29 mouse cellular contexts compared by ENCODE assay signal in the genomic region with DNA sequence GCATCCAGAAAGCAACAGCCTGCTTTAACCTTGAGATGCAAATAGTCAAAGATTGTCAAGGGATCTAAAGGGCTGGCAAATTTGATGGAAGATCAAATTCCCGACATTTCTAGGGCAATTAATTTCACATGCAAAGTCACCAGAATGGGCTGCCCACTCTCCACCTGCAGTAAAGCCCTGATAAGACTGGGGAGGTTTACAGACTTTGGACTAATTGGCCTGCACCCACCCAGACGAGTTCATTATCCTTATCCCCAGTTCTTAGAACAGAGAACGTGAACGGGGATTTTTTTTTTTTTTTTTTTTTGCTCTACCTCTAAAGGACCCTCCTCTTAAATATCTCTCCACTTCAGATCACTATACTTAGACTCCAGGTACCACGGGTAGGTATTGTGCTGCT. TPM values are rescaled to one million over a fixed set of nuclear protein-coding genes. Genes with fewer than 3 reads are reported as not detected.
DNase-seq lines count a peak whose midpoint lies in the region; ATAC-seq and TF ChIP-seq lines count a peak whose summit lies in the region.
"Had no signal": no experiment of that assay in that cellular context is flagged by ENCODE, and none has a peak within 500 bp of the region (broad histone marks: within the 10 kb centered on the region; RNA-seq: fewer than 3 reads in every experiment).

No protein-coding gene starts in this region.

- peaks cover 79% of the 10 kb centered on the region for H3K4me1 ChIP-seq in megakaryocyte, embryonic 14.5 days
- H3K4me1 ChIP-seq in intestine, embryonic 15.5 days (replicated peaks): 0 out of 2 replicates have a peak, but pooled peaks cover 2% of the 10 kb centered on the region
- H3K4me1 ChIP-seq in liver, embryonic 12.5 days: peaks cover 80% of the 10 kb centered on the region
- peaks cover 61% of the 10 kb centered on the region for H3K4me1 ChIP-seq in liver, postnatal 0 days (ENCODE audit: insufficient read depth)
- H3K4me1 ChIP-seq: embryonic facial prominence, embryonic 15.5 days; forebrain, embryonic 12.5 days; heart, embryonic 15.5 days; midbrain, embryonic 12.5 days; neural tube, embryonic 13.5 days had no signal

- peak overlapping the region; percentile 90 for H3K4me3 ChIP-seq in megakaryocyte, embryonic 14.5 days (replicated peaks)
- H3K4me3 ChIP-seq in intestine, embryonic 15.5 days (replicated peaks): no peak overlapping the region
- no peak overlapping the region for H3K4me3 ChIP-seq in liver, embryonic 12.5 days
- H3K4me3 ChIP-seq in liver, postnatal 0 days (ENCODE audit: low read depth, low read length): no peak overlapping the region
- H3K4me3 ChIP-seq: embryonic facial prominence, embryonic 15.5 days; forebrain, embryonic 12.5 days; heart, embryonic 10.5 days; heart, embryonic 15.5 days; layer of hippocampus, adult 2 months; left cerebral cortex, adult 2 months; limb, embryonic 13.5 days; midbrain, embryonic 12.5 days; neural tube, embryonic 13.5 days had no signal

- no peak for TF ChIP-seq EP300 in liver, postnatal 0 days (IDR thresholded peaks at IDR 0.05; ENCODE audit: low read depth)

- H3K36me3 ChIP-seq in megakaryocyte, embryonic 14.5 days (replicated peaks; ENCODE audit: low read length): peaks cover 48% of the 10 kb centered on the region
- H3K36me3 ChIP-seq in intestine, embryonic 15.5 days: no peaks in the 10 kb centered on the region
- H3K36me3 ChIP-seq in liver, embryonic 12.5 days: no peaks in the 10 kb centered on the region
- no peaks in the 10 kb centered on the region for H3K36me3 ChIP-seq in liver, postnatal 0 days (replicated peaks; ENCODE audit: insufficient read depth, low read length)
- H3K36me3 ChIP-seq: embryonic facial prominence, embryonic 15.5 days; forebrain, embryonic 12.5 days; heart, embryonic 10.5 days; heart, embryonic 15.5 days; limb, embryonic 13.5 days; midbrain, embryonic 12.5 days; neural tube, embryonic 13.5 days had no signal

- H3K9ac ChIP-seq in intestine, embryonic 15.5 days: no peak overlapping the region
- peak overlapping the region; percentile 63 for H3K9ac ChIP-seq in liver, embryonic 12.5 days
- no peak overlapping the region for H3K9ac ChIP-seq in liver, postnatal 0 days (replicated peaks)
- H3K9ac ChIP-seq: embryonic facial prominence, embryonic 15.5 days; forebrain, embryonic 12.5 days; heart, embryonic 15.5 days; limb, embryonic 13.5 days; lung, embryonic 14.5 days; midbrain, embryonic 12.5 days; neural tube, embryonic 13.5 days had no signal

- 0 out of 2 replicates have a peak overlapping the region, but pooled peaks have one; percentile 3 for H3K4me2 ChIP-seq in intestine, embryonic 15.5 days (replicated peaks)
- peak overlapping the region; percentile 55 for H3K4me2 ChIP-seq in liver, embryonic 12.5 days
- H3K4me2 ChIP-seq in liver, postnatal 0 days (ENCODE audit: low read depth, low read length): peak overlapping the region; percentile 55
- H3K4me2 ChIP-seq: embryonic facial prominence, embryonic 15.5 days; forebrain, embryonic 12.5 days; heart, embryonic 15.5 days; limb, embryonic 13.5 days; lung, embryonic 14.5 days; midbrain, embryonic 12.5 days; neural tube, embryonic 13.5 days had no signal

- DNase-seq in liver, postnatal 0 days: no peak
- DNase-seq in gastrocnemius, postnatal 25 days: no peak
- no peak for DNase-seq in adrenal gland, adult (ENCODE audit: inconsistent age in 2 of 2, low spot score in 1 of 2)
- DNase-seq in MN1 (ENCODE audit: low spot score): no peak
- DNase-seq: adrenal gland, adult 2 months; adrenal gland, postnatal 36 days; cerebellum, adult 9-10 months; gastrocnemius, postnatal 14 days; heart, adult 11 months; kidney, adult 11 months; kidney, postnatal 36 days; lung, embryonic 14.5 days; lung, postnatal 14 days; thymus, adult 2 months; thymus, postnatal 36 days had no signal

- no peaks in the 10 kb centered on the region for H3K27me3 ChIP-seq in megakaryocyte, embryonic 14.5 days (replicated peaks)
- no peaks in the 10 kb centered on the region for H3K27me3 ChIP-seq in intestine, embryonic 15.5 days (replicated peaks)
- H3K27me3 ChIP-seq in liver, embryonic 12.5 days (replicated peaks): no peaks in the 10 kb centered on the region
- no peaks in the 10 kb centered on the region for H3K27me3 ChIP-seq in liver, postnatal 0 days (ENCODE audit: insufficient read depth, low read length)
- H3K27me3 ChIP-seq: embryonic facial prominence, embryonic 15.5 days; forebrain, embryonic 12.5 days; heart, embryonic 15.5 days; limb, embryonic 13.5 days; midbrain, embryonic 12.5 days; neural tube, embryonic 13.5 days had no signal

- TF ChIP-seq CTCF in liver, postnatal 0 days (IDR thresholded peaks at IDR 0.05; ENCODE audit: low read depth): no peak

- 43% methylated on average over 5 of the region's 5 CpGs for WGBS in intestine, embryonic 15.5 days
- WGBS in liver, embryonic 12.5 days (ENCODE audit: insufficient replicate concordance): 23% methylated on average over 5 of the region's 5 CpGs
- 38% methylated on average over 5 of the region's 5 CpGs for WGBS in liver, postnatal 0 days (ENCODE audit: insufficient replicate concordance)

- peaks cover 12% of the 10 kb centered on the region for H3K9me3 ChIP-seq in megakaryocyte, embryonic 14.5 days
- H3K9me3 ChIP-seq in intestine, embryonic 15.5 days: no peaks in the 10 kb centered on the region
- H3K9me3 ChIP-seq in liver, embryonic 12.5 days (replicated peaks): no peaks in the 10 kb centered on the region
- no peaks in the 10 kb centered on the region for H3K9me3 ChIP-seq in liver, postnatal 0 days (ENCODE audit: low read length)
- H3K9me3 ChIP-seq: embryonic facial prominence, embryonic 15.5 days; forebrain, embryonic 12.5 days; heart, embryonic 10.5 days; heart, embryonic 15.5 days; limb, embryonic 13.5 days; midbrain, embryonic 12.5 days; neural tube, embryonic 13.5 days had no signal

- ATAC-seq in megakaryocyte, adult 5-6 weeks (ENCODE audit: poor library complexity, severe bottlenecking): no peak
- peak; percentile 65 for ATAC-seq in intestine, embryonic 15.5 days
- no peak for ATAC-seq in liver, embryonic 12.5 days
- ATAC-seq in liver, postnatal 0 days: no peak
- ATAC-seq: hindbrain, embryonic 16.5 days had no signal

- H3K27ac ChIP-seq in intestine, embryonic 15.5 days: peak overlapping the region; percentile 84
- peak overlapping the region; percentile 99 for H3K27ac ChIP-seq in liver, embryonic 12.5 days
- H3K27ac ChIP-seq in liver, postnatal 0 days (ENCODE audit: low read depth): peak overlapping the region; percentile 86; the same call in 1 of the 2 replicates
- H3K27ac ChIP-seq: embryonic facial prominence, embryonic 15.5 days; forebrain, embryonic 12.5 days; heart, embryonic 10.5 days; heart, embryonic 15.5 days; layer of hippocampus, adult 2 months; left cerebral cortex, adult 2 months; limb, embryonic 13.5 days; midbrain, embryonic 12.5 days; neural tube, embryonic 13.5 days had no signal

RNA-seq across cellular contexts. Expression of a gene that starts 42.4 kb away (rescaled TPM):
- 38.7 and 59.4 TPM in 2 replicates for polyA plus RNA-seq in megakaryocyte, embryonic 14.5 days (2012; ENCODE audit: insufficient read depth, low replicate concordance)
- 146 and 147 TPM in 2 replicates for total RNA-seq in megakaryocyte, adult 5-6 weeks (2015)
- total RNA-seq in megakaryocyte, adult 5-6 weeks (2017): 172 and 194 TPM in 2 replicates
- 102 and 106 TPM in 2 replicates for polyA plus RNA-seq in intestine, embryonic 15.5 days (2015; fragmentation: Nextera tagmentation; extraction: Ambion mirVana)
- polyA plus RNA-seq in liver, embryonic 12.5 days (2016; fragmentation: Nextera tagmentation; extraction: Ambion mirVana): 109 and 111 TPM in 2 replicates
- polyA plus RNA-seq in liver, postnatal 0 days (2015; fragmentation: Nextera tagmentation; extraction: Ambion mirVana): 33.6 and 37.3 TPM in 2 replicates
- 10 to 100 TPM; 27.8 to 35.3 TPM for total RNA-seq in gastrocnemius, postnatal 25 days (2021)

Comparison
In these comparisons a context has a peak if more than half of its experiments do, and no peak if none do; other contexts are left out.
1. H3K4me2 ChIP-seq: peak in every context shown above with its lines; median percentile 55 in liver, embryonic 12.5 days; 55 in liver, postnatal 0 days; 3 in intestine, embryonic 15.5 days.